Mouse (Mus musculus): ENCODE results near the gene Spns2.

- TF ChIP-seq GATA1 (IDR thresholded peaks at IDR 0.05; ENCODE audit: borderline replicate concordance, low read length), result no peak
- TF ChIP-seq FLI1 (IDR thresholded peaks at IDR 0.05; ENCODE audit: low read length), result no peak
These were observed 12.1 kb downstream of the Spns2 start for GRCm38 (mm10) chr11:72477653-72478052.
